Mouse (Mus musculus): Measurements from ENCODE around the gene Slc25a30.

DNA sequence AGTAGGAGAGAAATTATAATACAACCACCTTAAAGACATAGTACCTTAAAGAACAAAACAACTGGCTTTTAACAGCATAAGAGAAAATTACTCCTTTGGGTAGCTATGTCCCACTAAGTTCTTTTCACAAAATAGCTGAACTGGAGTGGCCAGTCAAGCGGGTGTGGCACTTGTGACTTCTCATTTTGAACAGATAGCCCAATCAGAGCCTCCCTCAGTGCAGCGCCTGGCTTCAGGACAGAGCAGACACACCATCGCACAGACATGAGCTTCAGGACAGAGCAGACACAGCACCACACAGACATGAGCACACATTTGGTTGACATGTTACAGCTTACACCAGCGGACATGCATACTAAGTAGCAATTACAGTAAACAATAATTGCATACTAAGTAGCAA is 35.8 kb downstream of the Slc25a30 start:
- no peak for TF ChIP-seq TCF12 (IDR thresholded peaks at IDR 0.05; ENCODE audit: insufficient read depth, poor library complexity, severe bottlenecking)
- no peak for TF ChIP-seq POLR2A (IDR thresholded peaks at IDR 0.05; ENCODE audit: insufficient read length, low read depth)
- no peak for TF ChIP-seq USF1 (IDR thresholded peaks at IDR 0.05; ENCODE audit: low read depth)

Measured in myocyte (in vitro differentiated cells).